Mouse (Mus musculus): ENCODE results near the gene Ppp1cc.

DNA sequence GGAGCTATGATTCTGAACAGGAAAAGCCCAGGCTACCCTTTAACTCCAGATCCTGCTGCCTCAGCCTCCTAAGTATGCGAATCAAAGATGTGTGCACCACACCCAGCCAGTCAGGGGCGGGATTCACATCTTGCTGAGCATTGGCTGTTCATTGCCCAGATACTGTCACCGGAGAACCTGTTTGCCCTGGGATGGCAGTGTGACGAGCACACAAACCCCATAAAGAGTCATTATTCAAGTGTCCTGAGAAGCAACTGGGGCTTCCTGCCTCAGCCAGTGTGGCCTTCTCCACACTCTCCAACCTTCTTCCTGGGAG is 46.2 kb upstream of the Ppp1cc start:
- TF ChIP-seq MAFK (IDR thresholded peaks at IDR 0.05; ENCODE audit: insufficient read depth, low read depth, low read length) (no peak), HCFC1 (IDR thresholded peaks at IDR 0.05; ENCODE audit: borderline replicate concordance, insufficient read depth, low read length) (no peak)
